Mouse (Mus musculus) C2C12 (cell line): ENCODE measurements around the gene Gprc5d. TPM values are rescaled to one million over a fixed set of nuclear protein-coding genes. Genes with fewer than 3 reads are reported as not detected.
A peak's percentile ranks its signal among the peaks of the same experiment; 100 is the strongest.

Experiments used
- H3K27me3 ChIP-seq: one replicate; pipeline ENCODE4 v1.6.1; 2011; ENCODE audit not compliant: control insufficient read depth, insufficient read depth, insufficient read length
- H3K36me3 ChIP-seq: one replicate; pipeline ENCODE4 v1.6.1; 2011; ENCODE audit not compliant: control insufficient read depth, insufficient read depth
- H3K4me3 ChIP-seq: one replicate; pipeline ENCODE4 v1.5.1; 2011; ENCODE audit warnings: mild to moderate bottlenecking, control low read depth; ENCODE audit not compliant: poor library complexity, insufficient read depth, severe bottlenecking
- H3K79me2 ChIP-seq: one replicate; pipeline ENCODE4 v1.6.1; 2011; ENCODE audit not compliant: control insufficient read depth, insufficient read depth
- H3K79me3 ChIP-seq: one replicate; pipeline ENCODE4 v1.6.1; 2011; ENCODE audit warnings: low read depth, control low read depth
- H3ac ChIP-seq: one replicate; pipeline ENCODE3; 2011; ENCODE audit warnings: low read depth; ENCODE audit not compliant: control insufficient read depth, insufficient read length
- CEBPB ChIP-seq: IDR thresholded peaks from one replicate; pipeline ENCODE4 v1.6.1; 2011; ENCODE audit warnings: low read depth, mild to moderate bottlenecking, control low read depth, moderate library complexity
- CTCF ChIP-seq: IDR thresholded peaks from one replicate; pipeline ENCODE4 v1.5.1; 2011; ENCODE audit not compliant: control insufficient read depth, insufficient read depth, insufficient read length
- FOSL1 ChIP-seq: IDR thresholded peaks from one replicate; pipeline ENCODE4 v1.8.0; 2011; ENCODE audit warnings: mild to moderate bottlenecking, low read length; ENCODE audit not compliant: poor library complexity, insufficient read depth, severe bottlenecking
- MAX ChIP-seq: IDR thresholded peaks from one replicate; pipeline ENCODE4 v1.6.1; 2011; ENCODE audit warnings: mild to moderate bottlenecking, control low read depth
- MYOD1 ChIP-seq: IDR thresholded peaks from one replicate; pipeline ENCODE4 v1.6.1; 2011; ENCODE audit warnings: low read depth; ENCODE audit not compliant: control insufficient read depth, insufficient read length
- MYOG ChIP-seq: IDR thresholded peaks from one replicate; pipeline ENCODE4 v1.6.1; 2011; ENCODE audit not compliant: control insufficient read depth, insufficient read length; ENCODE audit errors: extremely low read depth
- USF1 ChIP-seq: IDR thresholded peaks from one replicate; pipeline ENCODE4 v1.6.1; 2011; ENCODE audit warnings: low read depth, mild to moderate bottlenecking, control low read depth, moderate library complexity
- polyA plus RNA-seq: library from polyadenylated mRNA; unstranded; fragments of >200 nt; fragmentation: generic; extraction: Trizol; gene quantifications from one replicate; pipeline ENCODE4 v1.2.1, GENCODE M21; 2012; ENCODE audit warnings: missing spikeins

The Gprc5d gene
- polyA plus RNA-seq, 1 experiment, result not detected

DNA sequence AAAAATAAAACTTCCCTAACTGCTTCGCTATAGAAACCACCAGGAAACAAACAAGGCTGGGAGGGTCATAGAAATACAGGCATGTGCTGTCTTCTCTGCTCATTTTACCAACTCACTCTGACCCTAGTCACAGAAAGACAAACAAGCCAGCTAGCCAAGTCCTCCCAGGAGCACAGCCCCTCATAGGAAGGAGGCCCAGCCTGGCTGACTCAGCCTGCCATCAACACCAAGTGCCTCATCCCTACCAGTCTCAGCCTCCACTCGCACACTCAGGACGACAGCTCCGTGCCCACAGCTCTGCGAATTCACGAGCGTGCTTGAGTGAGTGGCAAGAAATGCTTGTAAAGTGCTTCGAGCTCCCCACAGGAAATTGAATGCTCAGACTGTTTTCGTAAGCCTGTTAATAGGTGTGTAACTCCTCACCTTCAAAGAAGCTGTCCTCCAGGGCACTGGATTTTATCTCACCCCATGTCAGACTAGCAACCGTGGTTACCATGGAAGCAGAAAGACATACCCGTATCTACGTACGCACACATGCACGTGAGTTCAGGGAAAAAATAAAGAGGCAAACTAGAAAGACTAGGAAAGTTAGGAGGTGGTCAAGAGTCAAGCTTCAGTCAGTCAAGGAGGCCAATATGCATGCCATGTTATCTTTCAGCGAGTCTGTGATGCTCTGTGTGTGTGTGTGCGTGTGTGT lies 23.5 kb upstream of the Gprc5d start:
- Histone ChIP-seq H3ac (no peak overlapping the region), H3K4me3 (no peak overlapping the region), H3K79me2 (no peaks in the 10 kb centered on the region), H3K79me3 (no peaks in the 10 kb centered on the region), H3K27me3 (no peaks in the 10 kb centered on the region), H3K36me3 (no peaks in the 10 kb centered on the region)
- no peak for TF ChIP-seq MYOD1
- no peak for TF ChIP-seq FOSL1
- no peak for TF ChIP-seq CTCF
- no peak for TF ChIP-seq MAX
- TF ChIP-seq MYOG, result no peak
- TF ChIP-seq USF1, result no peak
- no peak for TF ChIP-seq CEBPB

DNA sequence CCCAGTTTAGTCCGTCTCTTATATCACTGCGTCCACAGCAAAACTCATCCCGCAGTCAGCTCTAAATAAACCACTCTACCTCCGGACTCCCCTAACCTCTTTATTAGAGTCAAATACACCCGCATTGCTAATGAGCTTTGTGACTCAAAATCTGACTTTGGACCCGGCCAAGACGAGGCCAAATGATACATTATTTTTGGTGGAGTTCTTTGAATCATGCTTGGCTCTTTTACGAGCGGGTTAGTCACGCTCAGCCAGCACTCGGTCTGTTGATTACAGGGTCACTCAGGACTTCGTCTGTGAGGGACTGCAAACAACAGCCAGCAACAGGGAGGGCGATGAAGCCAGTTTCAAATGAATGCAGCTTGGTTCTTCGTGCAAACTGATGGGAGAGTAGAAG lies 20.7 kb upstream of the Gprc5d start:
- H3K79me3 ChIP-seq, result no peaks in the 10 kb centered on the region
- no peak overlapping the region for H3ac ChIP-seq
- TF ChIP-seq CTCF (no peak), MAX (no peak), MYOG (no peak), CEBPB (no peak), MYOD1 (no peak), FOSL1 (no peak), USF1 (no peak)
- H3K79me2 ChIP-seq, result no peaks in the 10 kb centered on the region
- H3K27me3 ChIP-seq, result no peaks in the 10 kb centered on the region
- no peaks in the 10 kb centered on the region for H3K36me3 ChIP-seq
- H3K4me3 ChIP-seq, result no peak overlapping the region

DNA sequence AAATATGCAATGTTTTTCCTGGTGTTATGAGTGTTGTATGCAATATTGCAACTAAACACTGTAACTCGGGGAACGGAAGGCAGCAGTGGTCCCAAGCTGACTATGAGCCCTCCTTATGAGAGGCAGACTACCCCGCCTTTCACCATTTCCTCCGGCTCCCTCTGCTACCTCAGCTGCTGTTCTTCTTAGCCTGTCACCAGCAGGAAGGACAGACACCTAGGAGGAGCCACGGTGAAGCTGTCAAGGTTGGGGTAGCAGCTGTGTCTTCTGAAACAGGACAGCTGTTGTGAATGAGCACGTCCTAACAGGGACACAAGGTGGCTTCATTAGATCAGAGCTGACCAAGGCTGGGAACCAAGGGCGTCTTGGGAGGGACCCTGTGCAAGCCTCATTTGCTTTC lies 20.1 kb upstream of the Gprc5d start:
- no peak overlapping the region for H3ac ChIP-seq
- H3K36me3 ChIP-seq, result no peaks in the 10 kb centered on the region
- H3K79me3 ChIP-seq, result no peaks in the 10 kb centered on the region
- TF ChIP-seq FOSL1 (no peak), MYOD1 (peak; percentile 4)
- no peaks in the 10 kb centered on the region for H3K27me3 ChIP-seq
- H3K4me3 ChIP-seq, result no peak overlapping the region
- H3K79me2 ChIP-seq, result no peaks in the 10 kb centered on the region

DNA sequence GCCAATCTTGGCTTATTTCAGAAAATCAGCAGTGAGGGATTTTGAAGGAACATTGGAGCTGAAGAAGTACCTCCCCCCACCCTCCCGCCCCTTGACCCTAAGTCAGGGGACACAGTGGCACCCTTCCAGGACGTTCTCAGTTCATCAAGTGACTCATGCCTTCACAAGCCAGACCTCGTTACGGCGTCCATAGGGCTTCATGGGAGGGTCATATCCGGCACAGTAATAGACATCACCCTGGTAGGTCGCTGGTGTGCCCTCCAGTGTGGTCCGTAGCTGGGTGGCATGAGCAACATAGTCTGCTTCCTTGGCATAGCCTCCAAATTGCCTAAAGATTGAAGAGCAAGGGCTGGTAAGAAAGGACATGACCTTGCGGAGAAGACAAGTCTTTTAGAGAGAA lies 19.7 kb upstream of the Gprc5d start:
- Histone ChIP-seq H3K36me3 (no peaks in the 10 kb centered on the region), H3K27me3 (no peaks in the 10 kb centered on the region), H3K79me3 (no peaks in the 10 kb centered on the region), H3ac (no peak overlapping the region), H3K79me2 (no peaks in the 10 kb centered on the region), H3K4me3 (no peak overlapping the region)
- TF ChIP-seq USF1 (no peak), MYOD1 (no peak), MAX (no peak), CEBPB (no peak), CTCF (no peak), FOSL1 (no peak), MYOG (no peak)

DNA sequence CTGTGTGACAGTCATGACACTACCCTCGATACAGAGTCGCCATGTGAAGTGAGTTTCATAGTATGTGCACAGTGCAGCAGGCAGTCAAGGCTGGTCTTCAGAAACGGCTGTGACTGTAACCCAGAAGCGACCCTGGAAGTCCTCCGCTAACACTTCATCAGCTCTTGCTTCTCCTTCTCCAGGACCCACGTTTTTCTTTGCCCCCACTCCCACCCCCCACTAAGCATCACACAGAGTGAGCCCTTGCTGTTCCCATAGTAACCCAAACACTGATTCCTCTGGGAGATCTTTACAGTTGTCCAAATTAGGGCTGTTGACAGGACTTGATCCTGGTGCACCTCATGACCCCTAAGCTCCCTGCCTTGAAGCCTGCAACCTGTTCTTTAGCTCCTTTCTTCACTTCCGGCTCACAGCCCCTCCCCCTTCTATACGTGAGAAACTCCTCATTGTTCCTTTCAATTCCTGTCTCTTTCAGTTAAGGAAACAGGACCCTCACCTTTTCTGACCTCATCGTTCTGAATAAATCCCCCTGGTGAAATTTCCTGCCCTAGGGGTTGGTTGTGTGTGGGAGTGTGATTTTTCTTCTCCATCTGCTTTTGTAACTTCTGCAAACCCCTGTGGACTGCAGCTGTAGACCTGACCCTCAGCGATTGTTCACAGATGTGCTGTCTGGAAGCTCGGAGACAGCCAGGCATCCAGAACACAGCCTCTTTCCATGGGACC lies 18.5 kb upstream of the Gprc5d start:
- H3K4me3 ChIP-seq, result no peak overlapping the region
- no peaks in the 10 kb centered on the region for H3K79me3 ChIP-seq
- no peaks in the 10 kb centered on the region for H3K79me2 ChIP-seq
- H3K36me3 ChIP-seq, result no peaks in the 10 kb centered on the region
- no peak overlapping the region for H3ac ChIP-seq
- TF ChIP-seq CEBPB, result no peak
- no peak for TF ChIP-seq MYOG
- no peak for TF ChIP-seq MYOD1
- TF ChIP-seq USF1, result no peak
- no peak for TF ChIP-seq FOSL1
- no peak for TF ChIP-seq MAX
- H3K27me3 ChIP-seq, result no peaks in the 10 kb centered on the region

DNA sequence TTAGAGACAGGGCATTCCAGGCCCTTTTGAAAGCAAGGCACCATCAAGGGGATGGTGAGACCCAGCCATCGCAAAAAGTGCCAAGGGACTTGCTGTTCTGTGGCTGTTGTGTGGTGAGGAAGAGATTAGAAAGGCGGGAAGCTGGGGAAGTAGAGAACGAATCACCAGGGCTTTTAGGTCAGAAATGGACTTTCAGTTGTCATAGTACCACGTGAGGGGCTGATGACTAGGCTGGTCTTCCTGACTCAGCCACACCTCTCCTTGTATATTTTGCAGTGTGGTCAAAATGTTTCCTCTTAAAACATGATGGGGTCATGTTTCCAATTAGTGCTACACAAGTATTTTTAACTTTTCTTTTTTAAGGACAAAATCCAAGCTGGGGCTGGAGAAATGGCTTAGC lies 17.7 kb upstream of the Gprc5d start:
- Histone ChIP-seq H3K36me3 (no peaks in the 10 kb centered on the region), H3K27me3 (no peaks in the 10 kb centered on the region), H3K79me3 (no peaks in the 10 kb centered on the region), H3K79me2 (no peaks in the 10 kb centered on the region), H3K4me3 (no peak overlapping the region), H3ac (no peak overlapping the region)
- no peak for TF ChIP-seq CTCF
- no peak for TF ChIP-seq USF1
- no peak for TF ChIP-seq MAX
- no peak for TF ChIP-seq FOSL1
- TF ChIP-seq CEBPB, result no peak
- no peak for TF ChIP-seq MYOG
- TF ChIP-seq MYOD1, result no peak
